Mouse (Mus musculus) MEL (cell line): ENCODE data around the gene Lmntd1. TPM values are rescaled to one million over a fixed set of nuclear protein-coding genes. Genes with fewer than 3 reads are reported as not detected.

Source experiments
- DNase-seq: peaks from one replicate; pipeline ENCODE4 v3.0.0; 2011; ENCODE audit warnings: low read depth, low spot score
- H3K27ac ChIP-seq: 2 replicates; pipeline ENCODE4 v1.5.1; 2012; ENCODE audit warnings: low read depth, mild to moderate bottlenecking, control low read depth, low read length, moderate library complexity; ENCODE audit not compliant: control insufficient read depth
- H3K27me3 ChIP-seq, 2 experiments: fragments of 150-350 bp in 1 of 2; sonication (generic) in 1 of 2; 2 replicates each; pipeline ENCODE4 v1.6.1; 2012; ENCODE audit warnings: low read length in 2 of 2, mild to moderate bottlenecking in 2 of 2, improper control_type of control experiment in 1 of 2, moderate library complexity in 1 of 2; ENCODE audit not compliant: insufficient read depth in 2 of 2, control insufficient read depth in 1 of 2
- H3K36me3 ChIP-seq, 2 experiments: 2 replicates each; pipeline ENCODE4 v1.6.1; 2012 to 2014; ENCODE audit warnings: low read length in 2 of 2, improper control_type of control experiment in 1 of 2, inconsistent platforms in 1 of 2, mild to moderate bottlenecking in 1 of 2; ENCODE audit not compliant: insufficient read depth in 2 of 2, control insufficient read depth in 1 of 2
- H3K4me1 ChIP-seq, 2 experiments: fragments of 150-350 bp in 1 of 2; sonication (generic) in 1 of 2; 2 replicates each; pipeline ENCODE4 v1.6.1; 2012; ENCODE audit warnings: low read length in 2 of 2, improper control_type of control experiment in 1 of 2, mild to moderate bottlenecking in 1 of 2; ENCODE audit not compliant: insufficient read depth in 2 of 2, control insufficient read depth in 1 of 2
- H3K4me3 ChIP-seq, 2 experiments: fragments of 150-350 bp in 1 of 2; sonication (generic) in 1 of 2; 2 replicates each; pipeline ENCODE4 v1.5.1; 2012; ENCODE audit warnings: low read depth in 2 of 2, low read length in 2 of 2, mild to moderate bottlenecking in 2 of 2, moderate library complexity in 2 of 2, control low read depth in 1 of 2, improper control_type of control experiment in 1 of 2; ENCODE audit not compliant: control insufficient read depth in 1 of 2, insufficient read depth in 1 of 2
- H3K79me2 ChIP-seq: 2 replicates; pipeline ENCODE4 v1.6.1; 2012; ENCODE audit warnings: mild to moderate bottlenecking, low read length, moderate library complexity; ENCODE audit not compliant: control insufficient read depth, poor library complexity, insufficient read depth
- H3K9ac ChIP-seq: 2 replicates; pipeline ENCODE4 v1.6.1; 2012; ENCODE audit warnings: low read depth, mild to moderate bottlenecking, control low read depth, low read length, moderate library complexity; ENCODE audit not compliant: control insufficient read depth, poor library complexity, severe bottlenecking
- H3K9me3 ChIP-seq: fragments of 150-350 bp; sonication (generic); replicated peaks from 2 replicates; pipeline ENCODE4 v1.6.1; 2012; ENCODE audit warnings: mild to moderate bottlenecking, low read length, improper control_type of control experiment, moderate library complexity; ENCODE audit not compliant: insufficient read depth
- CHD2 ChIP-seq: IDR thresholded peaks from 2 replicates; pipeline ENCODE4 v1.6.1; 2011; ENCODE audit warnings: low read length, improper control_type of control experiment
- ELF1 ChIP-seq: IDR thresholded peaks from 2 replicates; pipeline ENCODE4 v1.6.1; 2014; ENCODE audit warnings: low read depth, mild to moderate bottlenecking, inconsistent platforms, low read length, improper control_type of control experiment, moderate library complexity
- EP300 ChIP-seq, 2 experiments: IDR thresholded peaks; 2 replicates each; pipeline ENCODE4 v1.6.1; 2011; ENCODE audit warnings: improper control_type of control experiment in 2 of 2, low read length in 2 of 2, low read depth in 1 of 2, mild to moderate bottlenecking in 1 of 2
- GATA1 ChIP-seq: IDR thresholded peaks from 2 replicates; pipeline ENCODE4 v1.6.1; 2011; ENCODE audit warnings: low read depth, low read length, improper control_type of control experiment
- HCFC1 ChIP-seq: IDR thresholded peaks from 2 replicates; pipeline ENCODE4 v1.6.1; 2012; ENCODE audit warnings: low read depth, mild to moderate bottlenecking, inconsistent platforms, low read length, improper control_type of control experiment, moderate library complexity
- KAT2A ChIP-seq: conservative IDR thresholded peaks from 2 replicates; pipeline ENCODE4 v1.6.1; 2012; ENCODE audit warnings: low read depth, low read length, improper control_type of control experiment, inconsistent platforms
- MAFK ChIP-seq: IDR thresholded peaks from 2 replicates; pipeline ENCODE4 v1.6.1; 2011; ENCODE audit warnings: low read depth, mild to moderate bottlenecking, low read length, improper control_type of control experiment, borderline replicate concordance
- MAX ChIP-seq: IDR thresholded peaks from 2 replicates; pipeline ENCODE4 v1.6.1; 2011; ENCODE audit warnings: low read length, improper control_type of control experiment
- MAZ ChIP-seq: IDR thresholded peaks from 2 replicates; pipeline ENCODE4 v1.6.1; 2012; ENCODE audit warnings: low read depth, mild to moderate bottlenecking, inconsistent platforms, low read length, improper control_type of control experiment
- MEF2A ChIP-seq: IDR thresholded peaks from 2 replicates; pipeline ENCODE4 v1.6.1; 2014; ENCODE audit warnings: low read depth, mild to moderate bottlenecking, inconsistent platforms, low read length, improper control_type of control experiment; ENCODE audit not compliant: poor library complexity, insufficient replicate concordance, severe bottlenecking; ENCODE audit errors: extremely low read depth
- MYB ChIP-seq: IDR thresholded peaks from 2 replicates; pipeline ENCODE4 v1.6.1; 2011; ENCODE audit warnings: mild to moderate bottlenecking, low read depth, low read length, improper control_type of control experiment
- MYC ChIP-seq: IDR thresholded peaks from 2 replicates; pipeline ENCODE4 v1.6.1; 2011; ENCODE audit warnings: low read depth, mild to moderate bottlenecking, low read length, improper control_type of control experiment, moderate library complexity
- NRF1 ChIP-seq: IDR thresholded peaks from 2 replicates; pipeline ENCODE4 v1.6.1; 2014; ENCODE audit warnings: low read depth, mild to moderate bottlenecking, inconsistent platforms, low read length, improper control_type of control experiment, moderate library complexity; ENCODE audit not compliant: poor library complexity, insufficient read depth, severe bottlenecking
- RAD21 ChIP-seq: IDR thresholded peaks from 2 replicates; pipeline ENCODE4 v1.6.1; 2011; ENCODE audit warnings: mild to moderate bottlenecking, low read depth, low read length, improper control_type of control experiment
- SIN3A ChIP-seq: IDR thresholded peaks from 2 replicates; pipeline ENCODE4 v1.6.1; 2012; ENCODE audit warnings: low read length, improper control_type of control experiment, inconsistent platforms
- SMC3 ChIP-seq: IDR thresholded peaks from 2 replicates; pipeline ENCODE4 v1.6.1; 2011; ENCODE audit warnings: low read depth, low read length, improper control_type of control experiment
- TAL1 ChIP-seq: IDR thresholded peaks from 2 replicates; pipeline ENCODE4 v1.6.1; 2012; ENCODE audit warnings: mild to moderate bottlenecking, inconsistent platforms, low read length, moderate library complexity, mixed read lengths
- UBTF ChIP-seq: IDR thresholded peaks from 2 replicates; pipeline ENCODE4 v1.6.1; 2012; ENCODE audit warnings: low read depth, mild to moderate bottlenecking, inconsistent platforms, low read length, improper control_type of control experiment, moderate library complexity, borderline replicate concordance; ENCODE audit not compliant: insufficient read depth
- USF1 ChIP-seq: IDR thresholded peaks from 2 replicates; pipeline ENCODE4 v1.6.1; 2014; ENCODE audit warnings: low read depth, mild to moderate bottlenecking, inconsistent platforms, low read length, improper control_type of control experiment, moderate library complexity
- USF2 ChIP-seq, 2 experiments: IDR thresholded peaks; 2 replicates each; pipeline ENCODE4 v1.6.1; 2011 to 2012; ENCODE audit warnings: improper control_type of control experiment in 2 of 2, low read length in 2 of 2, borderline replicate concordance in 1 of 2, inconsistent platforms in 1 of 2, low read depth in 1 of 2, mild to moderate bottlenecking in 1 of 2; ENCODE audit not compliant: insufficient read depth in 1 of 2
- ZKSCAN1 ChIP-seq: IDR thresholded peaks from 2 replicates; pipeline ENCODE4 v1.6.1; 2012; ENCODE audit warnings: low read depth, mild to moderate bottlenecking, inconsistent platforms, low read length, improper control_type of control experiment, moderate library complexity
- ZMIZ1 ChIP-seq: IDR thresholded peaks from 2 replicates; pipeline ENCODE4 v1.6.1; 2012; ENCODE audit warnings: low read depth, mild to moderate bottlenecking, inconsistent platforms, low read length, improper control_type of control experiment, moderate library complexity
- ZNF384 ChIP-seq: IDR thresholded peaks from 2 replicates; pipeline ENCODE4 v1.6.1; 2012; ENCODE audit warnings: low read depth, mild to moderate bottlenecking, inconsistent platforms, low read length, improper control_type of control experiment
- polyA plus RNA-seq, 2 experiments: library from polyadenylated mRNA; stranded (reverse) in 1 of 2; unstranded in 1 of 2; fragments of >175 nt in 1 of 2; fragments of >200 nt in 1 of 2; gene quantifications; 2 replicates each; pipeline versions ENCODE4 v1.2.1 to v1.2.4; 2012; ENCODE audit warnings: low replicate concordance in 2 of 2, low read depth in 1 of 2; ENCODE audit not compliant: insufficient read length in 2 of 2, insufficient read depth in 1 of 2, missing spikeins in 1 of 2
- total RNA-seq: library from RNA; depleted of rRNA; stranded (reverse); fragments of 300-350 nt; gene quantifications from 2 replicates; pipeline ENCODE4 v1.2.3, GENCODE M21; 2012

The Lmntd1 gene
- total and polyA plus RNA-seq, 3 experiments: not detected

DNA sequence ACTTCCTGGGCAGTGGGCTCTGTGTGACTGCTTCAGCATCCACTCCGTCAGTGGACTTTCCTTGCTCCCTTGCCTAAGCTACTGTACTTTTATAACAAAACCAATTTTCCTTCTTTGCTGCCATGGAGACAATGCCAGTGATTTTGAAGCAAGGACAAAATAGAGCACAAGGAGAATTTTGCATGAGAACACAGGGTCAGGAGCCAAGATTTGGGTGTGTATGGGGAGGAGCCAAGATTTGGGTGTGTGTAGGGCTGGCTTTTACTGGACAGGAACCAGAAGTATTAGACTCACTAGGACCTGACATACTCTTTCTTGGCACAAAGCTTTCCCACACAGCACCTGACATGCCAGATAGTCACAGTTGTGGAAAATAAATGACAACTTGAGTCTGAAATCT lies 179.0 kb downstream of the Lmntd1 start:
- DNase-seq: no peak

DNA sequence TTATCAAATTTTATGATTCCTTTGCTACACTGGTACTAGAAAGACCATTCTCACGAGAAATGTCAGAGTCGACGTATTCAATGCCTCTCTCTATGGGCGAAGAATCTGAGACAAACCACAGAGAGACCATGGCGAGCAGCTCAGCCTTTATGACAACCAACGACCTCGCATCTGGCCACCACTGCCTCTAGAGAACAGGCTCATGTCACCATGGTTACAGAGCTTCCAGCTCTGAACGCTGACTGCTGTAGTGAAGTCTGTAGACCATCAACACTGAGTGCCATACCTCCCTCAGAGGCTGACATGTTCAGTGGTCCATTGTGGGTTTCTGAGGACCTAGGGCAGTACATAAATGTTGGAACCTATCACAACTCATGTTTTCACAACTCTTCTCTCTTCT lies 180.2 kb downstream of the Lmntd1 start:
- H3K27ac ChIP-seq: no peak overlapping the region
- TF ChIP-seq TAL1: no peak
- TF ChIP-seq SMC3: no peak
- TF ChIP-seq GATA1: no peak
- TF ChIP-seq ZKSCAN1: no peak
- no peak for TF ChIP-seq RAD21
- TF ChIP-seq EP300 (IDR thresholded peaks at IDR 0.05; ENCODE audit: low read depth in 1 of 2, low read length in 2 of 2): no peak
- no peak for TF ChIP-seq MAZ
- no peak for TF ChIP-seq MYB
- no peak for TF ChIP-seq ELF1
- no peaks in the 10 kb centered on the region for H3K9me3 ChIP-seq
- no peaks in the 10 kb centered on the region for H3K36me3 ChIP-seq
- DNase-seq: no peak
- H3K4me1 ChIP-seq: no peaks in the 10 kb centered on the region
- no peak overlapping the region for H3K9ac ChIP-seq
- H3K4me3 ChIP-seq: no peak overlapping the region
- no peaks in the 10 kb centered on the region for H3K27me3 ChIP-seq
- no peaks in the 10 kb centered on the region for H3K79me2 ChIP-seq

More for the DNA sequence above, 179.0 kb downstream of the Lmntd1 start:
- TF ChIP-seq TAL1: no peak
- TF ChIP-seq, all 39 proteins: peak for 0
- Histone ChIP-seq H3K79me2 (no peaks in the 10 kb centered on the region), H3K9me3 (no peaks in the 10 kb centered on the region), H3K27ac (no peak overlapping the region), H3K27me3 (no peaks in the 10 kb centered on the region), H3K4me3 (no peak overlapping the region), H3K4me1 (no peaks in the 10 kb centered on the region), H3K9ac (no peak overlapping the region), H3K36me3 (no peaks in the 10 kb centered on the region)

DNA sequence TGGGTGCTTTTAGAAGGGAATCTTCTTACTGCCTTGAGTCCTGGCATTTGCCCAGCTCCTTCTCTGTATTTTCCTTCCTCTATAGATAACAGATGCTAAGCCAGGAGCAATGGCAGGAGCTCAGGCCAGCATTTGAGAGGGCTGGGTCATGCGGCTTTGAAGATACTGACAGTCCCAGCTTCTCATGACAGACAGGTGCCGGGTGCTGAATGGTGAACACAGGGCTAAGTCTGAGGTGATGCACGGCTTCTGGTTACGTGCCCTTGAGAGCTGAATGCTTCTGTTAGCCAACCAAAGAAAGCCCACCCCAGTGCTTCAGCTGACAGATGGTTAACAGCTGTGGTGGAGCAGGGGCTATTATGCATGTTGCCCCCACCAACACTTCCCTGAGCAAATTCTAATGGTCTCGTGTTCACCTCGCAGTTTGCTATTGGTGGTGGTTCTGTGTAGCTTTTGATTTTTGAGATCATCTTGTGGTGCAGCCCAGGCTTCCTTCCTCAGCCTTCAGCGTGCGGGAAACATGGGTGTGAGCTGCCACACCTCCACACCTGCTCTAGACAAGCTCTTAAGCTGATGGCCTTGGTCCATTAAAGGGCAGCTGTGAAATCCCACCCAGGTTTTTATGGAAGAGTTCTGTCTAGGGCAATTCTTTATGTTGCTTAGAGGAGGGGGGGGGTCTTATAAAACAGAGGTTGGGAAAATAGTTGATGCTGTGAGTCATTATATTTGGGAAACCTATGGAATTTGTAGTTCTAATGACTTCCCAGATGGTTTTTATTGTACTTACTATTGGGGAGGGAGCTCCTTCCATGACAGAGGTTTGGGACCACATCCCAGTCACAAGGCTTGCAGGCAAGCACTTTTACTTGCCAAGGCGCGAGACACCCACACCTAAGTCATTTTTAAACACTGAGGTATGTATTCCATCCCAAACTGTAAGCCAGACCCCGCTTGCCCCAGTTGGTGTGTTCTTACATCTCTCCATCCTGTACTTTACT lies 181.1 kb downstream of the Lmntd1 start:
- H3K9ac ChIP-seq: no peak overlapping the region
- no peaks in the 10 kb centered on the region for H3K4me1 ChIP-seq
- no peak overlapping the region for H3K27ac ChIP-seq
- DNase-seq: no peak
- H3K4me3 ChIP-seq: no peak overlapping the region
- no peaks in the 10 kb centered on the region for H3K79me2 ChIP-seq
- TF ChIP-seq MYC (no peak), KAT2A (no peak), USF2 (IDR thresholded peaks at IDR 0.05; ENCODE audit: borderline replicate concordance in 1 of 2, insufficient read depth in 1 of 2, low read depth in 1 of 2, low read length in 2 of 2) (no peak), HCFC1 (no peak), ZMIZ1 (no peak), USF1 (no peak), ZKSCAN1 (no peak), UBTF (no peak), GATA1 (no peak), ZNF384 (no peak), SMC3 (no peak), NRF1 (no peak), MAFK (no peak), RAD21 (no peak), SIN3A (no peak), CHD2 (no peak), MAX (no peak), MEF2A (no peak)
- TF ChIP-seq, all 39 proteins: peak for 0
- H3K36me3 ChIP-seq: no peaks in the 10 kb centered on the region
- no peaks in the 10 kb centered on the region for H3K27me3 ChIP-seq
- H3K9me3 ChIP-seq: no peaks in the 10 kb centered on the region
